25 mouse cellular contexts compared by ENCODE assay signal in genomic region chr12:113088026-113088425, GRCm38 (mm10). TPM values are rescaled to one million over a fixed set of nuclear protein-coding genes. Genes with fewer than 3 reads are reported as not detected.
DNase-seq lines count a peak whose midpoint lies in the region; ATAC-seq and TF ChIP-seq lines count a peak whose summit lies in the region.
"Had no signal": no experiment of that assay in that cellular context is flagged by ENCODE, and none has a peak within 500 bp of the region (broad histone marks: within the 10 kb centered on the region; RNA-seq: fewer than 3 reads in every experiment).

No protein-coding gene starts in this region.

- 53% methylated on average over 4 of the region's 4 CpGs for WGBS in liver, embryonic 12.5 days (ENCODE audit: insufficient replicate concordance)
- 58% methylated on average over 4 of the region's 4 CpGs for WGBS in liver, postnatal 0 days (ENCODE audit: insufficient replicate concordance)
- 43% methylated on average over 4 of the region's 4 CpGs for WGBS in kidney, embryonic 14.5 days
- 44% methylated on average over 4 of the region's 4 CpGs for WGBS in intestine, embryonic 16.5 days

- H3K27ac ChIP-seq in liver, embryonic 12.5 days, result no peak overlapping the region
- H3K27ac ChIP-seq in liver, postnatal 0 days (ENCODE audit: low read depth), result no peak overlapping the region
- H3K27ac ChIP-seq in kidney, embryonic 14.5 days (ENCODE audit: low read depth, low read length), result no peak overlapping the region
- H3K27ac ChIP-seq in intestine, embryonic 16.5 days (ENCODE audit: low read length), result no peak overlapping the region

- H3K27me3 ChIP-seq in liver, embryonic 12.5 days (replicated peaks), result peaks cover 54% of the 10 kb centered on the region
- no peaks in the 10 kb centered on the region for H3K27me3 ChIP-seq in liver, postnatal 0 days (ENCODE audit: insufficient read depth, low read length)
- H3K27me3 ChIP-seq in E14TG2a.4 (ENCODE audit: insufficient read depth, low read length), result peaks cover 40% of the 10 kb centered on the region
- H3K27me3 ChIP-seq in kidney, embryonic 14.5 days (ENCODE audit: control insufficient read depth, insufficient read depth, low read length), result no peaks in the 10 kb centered on the region
- H3K27me3 ChIP-seq in intestine, embryonic 16.5 days (replicated peaks; ENCODE audit: control insufficient read depth, insufficient read depth, low read length), result no peaks in the 10 kb centered on the region
- H3K27me3 ChIP-seq: Patski had no signal

- H3K36me3 ChIP-seq in liver, embryonic 12.5 days, result no peaks in the 10 kb centered on the region
- H3K36me3 ChIP-seq in liver, postnatal 0 days (replicated peaks; ENCODE audit: insufficient read depth, low read length), result no peaks in the 10 kb centered on the region
- no peaks in the 10 kb centered on the region for H3K36me3 ChIP-seq in E14TG2a.4 (ENCODE audit: insufficient read depth, low read length)
- H3K36me3 ChIP-seq in kidney, embryonic 14.5 days (ENCODE audit: control insufficient read depth, insufficient read depth, low read length), result no peaks in the 10 kb centered on the region
- no peaks in the 10 kb centered on the region for H3K36me3 ChIP-seq in intestine, embryonic 16.5 days (ENCODE audit: control insufficient read depth, insufficient read depth, low read length)
- H3K36me3 ChIP-seq: G1E had no signal

- DNase-seq in liver, postnatal 0 days, result no peak
- DNase-seq in ES-CJ7 (ENCODE audit: low read depth, low spot score) (peak; percentile 68), ZHBTc4 (ENCODE audit: low read depth, low spot score) (peak; percentile 59)
- DNase-seq in right cerebral cortex, adult 18-20 months, result no peak
- DNase-seq: adrenal gland, adult 2 months; adrenal gland, adult 8-10 months; adrenal gland, postnatal 10 days; adrenal gland, postnatal 14 days; adrenal gland, postnatal 25 days; adrenal gland, postnatal 36 days; B cell, adult 2 months; cerebellum, adult 11 months; cerebellum, adult 11-12 months; cerebellum, adult 18-20 months; cerebellum, adult 2 months; cerebellum, adult 8-10 months had no signal

- H3K4me3 ChIP-seq in liver, embryonic 12.5 days, result no peak overlapping the region
- H3K4me3 ChIP-seq in liver, postnatal 0 days (ENCODE audit: low read depth, low read length), result no peak overlapping the region
- H3K4me3 ChIP-seq in E14TG2a.4 (replicated peaks; ENCODE audit: low read length), result peak overlapping the region; percentile 64
- no peak overlapping the region for H3K4me3 ChIP-seq in kidney, embryonic 14.5 days (ENCODE audit: low read length)
- H3K4me3 ChIP-seq in intestine, embryonic 16.5 days (ENCODE audit: low read length), result no peak overlapping the region

- H3K9ac ChIP-seq in liver, embryonic 12.5 days, result no peak overlapping the region
- H3K9ac ChIP-seq in liver, postnatal 0 days (replicated peaks), result no peak overlapping the region
- no peak overlapping the region for H3K9ac ChIP-seq in kidney, embryonic 14.5 days (ENCODE audit: low read depth, low read length)
- H3K9ac ChIP-seq in intestine, embryonic 16.5 days (ENCODE audit: low read depth, low read length), result no peak overlapping the region

- ATAC-seq in liver, embryonic 12.5 days, result 0 out of 2 replicates have a peak, but pooled peaks have one; percentile 6
- ATAC-seq in liver, postnatal 0 days, result no peak
- ATAC-seq in kidney, embryonic 14.5 days (ENCODE audit: low FRiP score, low TSS enrichment), result no peak
- no peak for ATAC-seq in intestine, embryonic 16.5 days
- ATAC-seq: activated CD4-positive, CD25-positive, alpha-beta regulatory T cell, adult 4 months; CD4-positive, CD25-positive, alpha-beta regulatory T cell, adult 4 months; Patski had no signal

- TF ChIP-seq CTCF in liver, postnatal 0 days (IDR thresholded peaks at IDR 0.05; ENCODE audit: low read depth), result no peak
- no peak for TF ChIP-seq CTCF in E14TG2a.4 (conservative IDR thresholded peaks at IDR 0.05; ENCODE audit: low read length)

- TF ChIP-seq EP300 in liver, postnatal 0 days (IDR thresholded peaks at IDR 0.05; ENCODE audit: low read depth), result no peak

- no peaks in the 10 kb centered on the region for H3K4me1 ChIP-seq in liver, embryonic 12.5 days
- H3K4me1 ChIP-seq in liver, postnatal 0 days (ENCODE audit: insufficient read depth), result no peaks in the 10 kb centered on the region
- H3K4me1 ChIP-seq in E14TG2a.4 (replicated peaks; ENCODE audit: low read depth, low read length), result peaks cover 42% of the 10 kb centered on the region
- no peaks in the 10 kb centered on the region for H3K4me1 ChIP-seq in kidney, embryonic 14.5 days (ENCODE audit: control insufficient read depth, insufficient read depth, low read length)
- H3K4me1 ChIP-seq in intestine, embryonic 16.5 days (ENCODE audit: control insufficient read depth, insufficient read depth, low read length), result no peaks in the 10 kb centered on the region

- H3K4me2 ChIP-seq in liver, embryonic 12.5 days, result no peak overlapping the region
- no peak overlapping the region for H3K4me2 ChIP-seq in liver, postnatal 0 days (ENCODE audit: low read depth, low read length)
- no peak overlapping the region for H3K4me2 ChIP-seq in kidney, embryonic 14.5 days (replicated peaks; ENCODE audit: low read depth, low read length)
- no peak overlapping the region for H3K4me2 ChIP-seq in intestine, embryonic 16.5 days (ENCODE audit: low read depth, low read length)

- no peaks in the 10 kb centered on the region for H3K9me3 ChIP-seq in liver, embryonic 12.5 days (replicated peaks)
- no peaks in the 10 kb centered on the region for H3K9me3 ChIP-seq in liver, postnatal 0 days (ENCODE audit: low read length)
- no peaks in the 10 kb centered on the region for H3K9me3 ChIP-seq in E14TG2a.4 (ENCODE audit: low read length)
- H3K9me3 ChIP-seq in kidney, embryonic 14.5 days (ENCODE audit: control insufficient read depth, low read length), result no peaks in the 10 kb centered on the region
- H3K9me3 ChIP-seq in intestine, embryonic 16.5 days (ENCODE audit: control insufficient read depth, low read length), result no peaks in the 10 kb centered on the region
- H3K9me3 ChIP-seq: G1E had no signal

RNA-seq across cellular contexts. Expression of gene Mta1, which starts 10.1 kb away (rescaled TPM):
- 7.2 and 7.7 TPM in 2 replicates for polyA plus RNA-seq in liver, embryonic 12.5 days (2016; fragmentation: Nextera tagmentation; extraction: Ambion mirVana)
- polyA plus RNA-seq in liver, postnatal 0 days (2015; fragmentation: Nextera tagmentation; extraction: Ambion mirVana), result 3.6 and 3.9 TPM in 2 replicates
- 23.0 and 26.2 TPM in 2 replicates for polyA plus RNA-seq in kidney, embryonic 14.5 days (2014; fragmentation: Nextera tagmentation; extraction: Ambion mirVana)
- 8.0 TPM in 2 replicates for polyA plus RNA-seq in intestine, embryonic 16.5 days (2015; fragmentation: Nextera tagmentation; extraction: Ambion mirVana)

RNA-seq across cellular contexts. Expression of gene Tex22, which starts 13.7 kb away (rescaled TPM):
- polyA plus RNA-seq in liver, embryonic 12.5 days (2016; fragmentation: Nextera tagmentation; extraction: Ambion mirVana), result not detected in 2 replicates
- polyA plus RNA-seq in liver, postnatal 0 days (2015; fragmentation: Nextera tagmentation; extraction: Ambion mirVana), result not detected in 2 replicates
- polyA plus RNA-seq in kidney, embryonic 14.5 days (2014; fragmentation: Nextera tagmentation; extraction: Ambion mirVana), result not detected in 2 replicates
- not detected in 2 replicates for polyA plus RNA-seq in intestine, embryonic 16.5 days (2015; fragmentation: Nextera tagmentation; extraction: Ambion mirVana)
- polyA plus RNA-seq: C2C12; CD4-positive, CD25-positive, alpha-beta regulatory T cell, adult 4 months; G1E; Patski had no signal

RNA-seq across cellular contexts. Expression of gene Crip2, which starts 52.0 kb away (rescaled TPM):
- 52.1 and 53.5 TPM in 2 replicates for polyA plus RNA-seq in liver, embryonic 12.5 days (2016; fragmentation: Nextera tagmentation; extraction: Ambion mirVana)
- polyA plus RNA-seq in liver, postnatal 0 days (2015; fragmentation: Nextera tagmentation; extraction: Ambion mirVana), result 65.1 and 67.4 TPM in 2 replicates
- 162 and 174 TPM in 2 replicates for polyA plus RNA-seq in kidney, embryonic 14.5 days (2014; fragmentation: Nextera tagmentation; extraction: Ambion mirVana)
- polyA plus RNA-seq in intestine, embryonic 16.5 days (2015; fragmentation: Nextera tagmentation; extraction: Ambion mirVana), result 124 and 130 TPM in 2 replicates

RNA-seq across cellular contexts. Expression of gene Crip1, which starts 58.1 kb away (rescaled TPM):
- polyA plus RNA-seq in liver, embryonic 12.5 days (2016; fragmentation: Nextera tagmentation; extraction: Ambion mirVana), result 96.9 and 99.8 TPM in 2 replicates
- polyA plus RNA-seq in liver, postnatal 0 days (2015; fragmentation: Nextera tagmentation; extraction: Ambion mirVana), result 174 and 181 TPM in 2 replicates
- polyA plus RNA-seq in kidney, embryonic 14.5 days (2014; fragmentation: Nextera tagmentation; extraction: Ambion mirVana), result 194 and 281 TPM in 2 replicates
- polyA plus RNA-seq in intestine, embryonic 16.5 days (2015; fragmentation: Nextera tagmentation; extraction: Ambion mirVana), result 489 and 523 TPM in 2 replicates

Comparison
In these comparisons a context has a peak if more than half of its experiments do, and no peak if none do; other contexts are left out.
1. DNase-seq: peak in ES-CJ7 (single experiment) and ZHBTc4 (single experiment); none in liver, postnatal 0 days (single experiment) and right cerebral cortex, adult 18-20 months (single experiment).